Mouse (Mus musculus) pancreas, adult 10 weeks (tissue): ENCODE data around the gene Gtpbp4. TPM values are rescaled to one million over a fixed set of nuclear protein-coding genes. Genes with fewer than 3 reads are reported as not detected.

Experiments used
- polyA plus RNA-seq: library from polyadenylated mRNA; stranded (reverse); fragments of 350-450 nt; fragmentation: Illumina TruSeq; extraction: RNeasy Lipid Tissue Mini Kit (QIAGEN cat#74804); gene quantifications from one replicate; pipeline ENCODE4 v1.2.3, GENCODE M21; 2015; ENCODE audit warnings: low read depth, low replicate concordance; ENCODE audit not compliant: insufficient read depth

Gene Gtpbp4
- 6.7 TPM for polyA plus RNA-seq

GRCm38 (mm10) chr13:8995990-8996786 is at the start of gene Gtpbp4:
TSS of gene Gtpbp4 (minus strand) at chr13:8996083.

GRCm38 (mm10) chr13:8952563-8952962 is 43.3 kb downstream of the Gtpbp4 start, which contains the start of gene Idi2:
TSS of gene Idi2 (plus strand) at chr13:8952863.

GRCm38 (mm10) chr13:8948131-8948530 is 47.8 kb downstream of the Gtpbp4 start, which contains the start of gene Gm9745:
TSS of gene Gm9745 (minus strand) at chr13:8948231.

Other genes with a start within 250 kb of the Gtpbp4 start
- gene Wdr37, start 124.2 kb downstream of the Gtpbp4 start, polyA plus RNA-seq, result 8.4 TPM
- 3.1 TPM for gene Idi1, start 110.6 kb downstream of the Gtpbp4 start, polyA plus RNA-seq
- gene Gm9745, start 47.9 kb downstream of the Gtpbp4 start, polyA plus RNA-seq, result not detected
- not detected for gene Idi2, start 43.2 kb downstream of the Gtpbp4 start, polyA plus RNA-seq
- gene Larp4b, start 97.8 kb upstream of the Gtpbp4 start, polyA plus RNA-seq, result 9.7 TPM